Mouse (Mus musculus) liver, embryonic 11.5 days (tissue): ENCODE measurements at regions not wholly inside any gene's neighbourhood (a gene's known extent, or its start where the extent isn't known, plus 50 kb on each side); places are given as distances from the start of the nearest gene placed in this dataset.

Experiments used
- ATAC-seq: fragments of 200-750 bp; cut with Nextera tagmentation; replicated peaks from 2 replicates; pipeline ENCODE4 v1.8.0; 2017; ENCODE audit warnings: moderate number of reproducible peaks, mild to moderate bottlenecking, moderate TSS enrichment, moderate library complexity; ENCODE audit not compliant: low FRiP score
- DNase-seq: peaks from one replicate; pipeline ENCODE4 v3.0.0-alpha.2; 2017; ENCODE audit warnings: low spot score
- H3K27ac ChIP-seq: fragments of 300-500 bp; sonication (generic); 2 replicates; pipeline ENCODE4 v1.5.1; 2014; ENCODE audit warnings: mild to moderate bottlenecking, low read depth, low read length, control low read depth
- H3K27me3 ChIP-seq: fragments of 300-500 bp; sonication (generic); replicated peaks from 2 replicates; pipeline ENCODE4 v1.6.1; 2014; ENCODE audit warnings: low read length, mixed read lengths; ENCODE audit not compliant: control insufficient read depth, insufficient read depth
- H3K36me3 ChIP-seq: fragments of 300-500 bp; sonication (generic); 2 replicates; pipeline ENCODE4 v1.6.1; 2014; ENCODE audit warnings: mild to moderate bottlenecking, low read length, moderate library complexity, mixed read lengths; ENCODE audit not compliant: control insufficient read depth, insufficient read depth
- H3K4me1 ChIP-seq: fragments of 300-500 bp; sonication (generic); replicated peaks from 2 replicates; pipeline ENCODE4 v1.6.1; 2014; ENCODE audit warnings: low read length, mixed read lengths; ENCODE audit not compliant: control insufficient read depth, insufficient read depth
- H3K4me2 ChIP-seq: fragments of 300-500 bp; sonication (generic); 2 replicates; pipeline ENCODE4 v1.6.1; 2014; ENCODE audit warnings: mild to moderate bottlenecking, control low read depth, moderate library complexity
- H3K4me3 ChIP-seq: fragments of 300-500 bp; sonication (generic); 2 replicates; pipeline ENCODE4 v1.5.1; 2014; ENCODE audit warnings: low read depth, low read length, control low read depth
- H3K9ac ChIP-seq: fragments of 300-500 bp; sonication (generic); 2 replicates; pipeline ENCODE4 v1.6.1; 2014; ENCODE audit warnings: low read depth, low read length, control low read depth
- H3K9me3 ChIP-seq: fragments of 300-500 bp; sonication (generic); 2 replicates; pipeline ENCODE4 v1.6.1; 2016; ENCODE audit warnings: low read length, inconsistent platforms, mixed read lengths; ENCODE audit not compliant: control insufficient read depth
- WGBS: fragments of 180-500 bp; shearing (Covaris S2); extraction: QIAGEN DNeasy Blood & Tissue Kit; methylation state at CpG from one replicate; pipeline ENCODE4 v1.1.7; 2014; 5-methylcytosine and 5-hydroxymethylcytosine counted together

DNA sequence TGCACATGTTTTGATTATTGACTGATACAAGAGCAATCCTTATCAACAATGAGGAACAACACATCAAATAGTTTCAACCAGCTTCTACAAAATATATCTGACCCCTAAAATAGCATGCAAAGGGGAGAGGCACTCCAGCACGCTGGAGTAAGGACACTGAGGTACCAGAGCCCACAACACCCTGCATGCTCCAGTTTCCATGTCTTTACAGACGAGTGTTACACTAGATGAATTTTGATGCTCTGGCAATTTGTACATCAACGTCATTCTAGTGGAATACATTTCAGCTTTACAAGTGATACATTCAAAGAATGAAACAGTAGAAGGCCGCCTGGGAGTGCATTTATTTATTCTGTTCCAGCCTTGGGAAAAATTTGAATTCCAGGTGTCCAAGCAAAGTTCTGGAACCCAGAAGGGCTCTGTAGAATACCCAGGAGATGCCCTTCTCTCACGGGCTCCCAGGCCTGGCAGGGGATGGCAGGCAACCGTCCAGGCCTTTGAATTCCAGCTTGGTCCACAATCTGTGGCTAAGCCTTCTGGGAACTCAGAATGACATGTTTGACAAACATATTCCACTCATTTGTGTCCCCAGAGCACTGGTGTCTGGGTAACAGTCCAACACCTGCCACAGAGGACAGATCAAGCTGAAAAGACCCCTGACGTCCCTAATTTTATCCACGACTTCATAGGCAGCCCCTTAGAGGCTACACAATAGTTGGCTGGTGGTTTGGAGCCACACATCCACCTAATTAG is 595.6 kb upstream of the Klf4 start:
- Histone ChIP-seq H3K9me3 (no peaks in the 10 kb centered on the region), H3K9ac (no peak overlapping the region), H3K4me2 (no peak overlapping the region), H3K27ac (no peak overlapping the region), H3K36me3 (no peaks in the 10 kb centered on the region), H3K27me3 (no peaks in the 10 kb centered on the region), H3K4me3 (no peak overlapping the region), H3K4me1 (no peaks in the 10 kb centered on the region)
- 78% methylated on average over 8 of the region's 8 CpGs for WGBS
- DNase-seq (no peak), ATAC-seq (no peak)

DNA sequence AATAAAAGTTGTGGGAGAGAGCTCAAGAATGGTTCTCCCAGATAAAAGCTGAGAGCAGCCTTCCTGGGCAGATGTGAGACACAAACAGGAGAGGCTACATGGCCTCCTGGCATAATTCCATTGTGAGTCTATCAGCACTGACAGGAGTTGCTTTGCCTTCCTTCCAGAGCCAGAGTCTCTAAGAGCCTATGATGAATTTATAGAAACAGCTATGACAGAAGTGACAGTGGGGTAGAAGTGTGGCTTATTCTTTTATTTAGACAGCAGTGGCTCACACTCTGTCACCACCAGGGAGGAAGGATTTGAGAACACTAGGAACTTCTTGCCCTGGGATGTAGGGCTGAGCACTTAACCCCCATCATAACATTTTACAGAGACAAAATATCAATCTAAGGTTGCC is 592.2 kb upstream of the Klf4 start:
- H3K27ac ChIP-seq = no peak overlapping the region
- ATAC-seq (no peak), DNase-seq (no peak)
- H3K36me3 ChIP-seq = no peaks in the 10 kb centered on the region
- no peaks in the 10 kb centered on the region for H3K27me3 ChIP-seq
- no peak overlapping the region for H3K4me2 ChIP-seq
- no peaks in the 10 kb centered on the region for H3K4me1 ChIP-seq
- no peak overlapping the region for H3K4me3 ChIP-seq
- no peak overlapping the region for H3K9ac ChIP-seq
- no peaks in the 10 kb centered on the region for H3K9me3 ChIP-seq

DNA sequence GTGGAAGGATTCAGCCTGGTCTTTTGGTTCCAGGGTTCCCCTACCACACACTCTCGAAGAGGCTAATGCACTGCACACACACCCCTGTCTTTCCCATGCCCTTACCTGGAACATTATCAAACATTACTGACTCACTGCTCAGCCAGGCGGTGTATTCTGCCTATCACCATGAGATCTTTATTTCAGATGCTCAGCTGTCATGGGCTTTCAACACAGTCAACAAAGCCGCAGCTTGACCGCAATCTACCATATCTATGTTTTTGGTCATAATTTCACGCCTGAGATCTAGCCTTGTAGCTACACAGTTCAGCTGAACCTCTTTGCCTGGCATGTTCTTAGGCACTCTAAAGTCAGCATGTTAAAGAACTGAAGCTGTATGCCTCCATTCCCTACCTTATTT is 589.9 kb upstream of the Klf4 start:
- Histone ChIP-seq H3K27ac (no peak overlapping the region), H3K27me3 (no peaks in the 10 kb centered on the region), H3K9me3 (no peaks in the 10 kb centered on the region), H3K36me3 (no peaks in the 10 kb centered on the region), H3K4me2 (no peak overlapping the region), H3K4me3 (no peak overlapping the region), H3K4me1 (no peaks in the 10 kb centered on the region), H3K9ac (no peak overlapping the region)
- 88% methylated on average over 5 of the region's 5 CpGs for WGBS
- DNase-seq (no peak), ATAC-seq (no peak)

DNA sequence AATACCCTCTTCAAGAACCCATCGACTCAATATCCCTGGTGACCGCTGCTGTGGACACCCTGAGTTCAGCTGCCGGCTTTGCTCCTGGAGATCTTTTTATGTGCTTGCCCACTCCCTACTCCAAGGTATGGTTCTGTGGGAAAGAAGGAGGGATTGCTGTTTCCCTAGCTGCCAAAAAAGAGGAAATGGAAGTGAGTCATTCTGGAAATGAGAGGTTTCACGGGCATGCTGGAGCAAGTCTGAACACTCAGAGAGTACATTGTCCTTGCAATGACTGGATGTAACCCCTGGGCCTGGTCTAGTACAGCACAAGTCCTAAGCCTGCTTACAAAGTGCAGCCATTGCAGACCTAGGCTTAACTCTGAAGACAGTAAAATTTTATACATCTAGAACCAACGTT is 589.4 kb upstream of the Klf4 start:
- no peak overlapping the region for H3K4me2 ChIP-seq
- no peaks in the 10 kb centered on the region for H3K4me1 ChIP-seq
- no peaks in the 10 kb centered on the region for H3K27me3 ChIP-seq
- 79% methylated on average over 5 of the region's 5 CpGs for WGBS
- DNase-seq (no peak), ATAC-seq (no peak)
- H3K4me3 ChIP-seq = no peak overlapping the region
- no peak overlapping the region for H3K27ac ChIP-seq
- H3K9ac ChIP-seq = no peak overlapping the region
- no peaks in the 10 kb centered on the region for H3K9me3 ChIP-seq
- H3K36me3 ChIP-seq = no peaks in the 10 kb centered on the region

DNA sequence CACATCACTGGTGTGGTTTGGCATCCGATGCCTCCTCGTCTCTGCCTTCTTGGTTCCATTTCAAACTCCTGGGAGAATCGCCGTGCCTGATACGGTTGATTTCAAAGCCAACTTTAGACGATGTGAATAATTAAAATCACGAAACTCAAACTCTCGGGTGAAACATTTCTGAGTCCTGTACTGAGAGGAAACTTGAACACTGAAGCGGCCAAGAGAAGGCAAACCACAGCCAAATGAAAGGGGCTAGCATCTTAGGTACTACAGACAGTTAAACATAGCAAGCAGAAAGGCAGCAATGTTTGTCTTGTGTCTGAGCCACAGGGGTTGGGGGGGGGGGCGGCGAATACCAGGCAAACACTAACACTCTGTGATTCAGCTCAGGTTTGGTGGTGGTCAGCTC is 588.1 kb upstream of the Klf4 start:
- H3K4me1 ChIP-seq = no peaks in the 10 kb centered on the region
- no peak overlapping the region for H3K27ac ChIP-seq
- H3K9ac ChIP-seq = no peak overlapping the region
- H3K27me3 ChIP-seq = no peaks in the 10 kb centered on the region
- ATAC-seq (no peak), DNase-seq (no peak)
- no peak overlapping the region for H3K4me2 ChIP-seq
- WGBS = 80% methylated on average over 11 of the region's 11 CpGs
- H3K9me3 ChIP-seq = no peaks in the 10 kb centered on the region
- no peaks in the 10 kb centered on the region for H3K36me3 ChIP-seq
- no peak overlapping the region for H3K4me3 ChIP-seq

DNA sequence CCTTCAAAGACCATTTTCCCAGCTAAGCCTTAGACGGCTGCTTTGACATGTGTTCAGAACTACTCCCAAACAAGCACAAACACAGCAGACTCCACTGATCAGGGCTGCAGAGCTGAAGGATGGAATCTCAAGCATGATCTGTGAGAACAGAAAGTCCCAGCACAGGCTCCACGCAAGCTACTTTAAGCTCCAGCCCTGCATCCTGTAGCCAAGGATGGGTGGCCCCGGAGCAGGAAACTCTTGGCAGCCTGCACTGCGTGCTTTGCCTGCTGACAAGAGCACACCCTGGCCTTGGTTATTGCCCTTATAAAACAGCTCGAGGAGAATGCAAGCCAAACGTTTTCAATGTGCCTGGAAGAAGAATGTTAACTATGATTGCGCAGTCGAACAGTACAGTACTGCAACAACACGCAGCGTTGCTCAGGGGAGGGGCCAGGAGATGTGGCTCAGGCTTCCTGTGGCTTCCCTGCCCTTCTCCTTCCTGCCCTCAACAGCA is 581.5 kb upstream of the Klf4 start:
- H3K4me2 ChIP-seq = peak overlapping the region; percentile 41; the same call in 1 of the 2 replicates
- H3K4me1 ChIP-seq = no peaks in the 10 kb centered on the region
- H3K27me3 ChIP-seq = no peaks in the 10 kb centered on the region
- H3K27ac ChIP-seq = 0 out of 2 replicates have a peak overlapping the region, but pooled peaks have one; percentile 23
- 20% methylated on average over 10 of the region's 10 CpGs for WGBS
- 0 out of 2 replicates have a peak, but pooled peaks have one; percentile 43 for ATAC-seq
- H3K4me3 ChIP-seq = no peak overlapping the region
- H3K36me3 ChIP-seq = no peaks in the 10 kb centered on the region
- H3K9me3 ChIP-seq = no peaks in the 10 kb centered on the region
- H3K9ac ChIP-seq = no peak overlapping the region
- peak; percentile 33 for DNase-seq

GRCm38 (mm10) chr4:56112931-56113700 is 580.9 kb upstream of the Klf4 start:
- H3K27me3 ChIP-seq = no peaks in the 10 kb centered on the region
- H3K4me3 ChIP-seq = no peak overlapping the region
- no peak overlapping the region for H3K4me2 ChIP-seq
- no peak overlapping the region for H3K9ac ChIP-seq
- no peak for DNase-seq
- no peaks in the 10 kb centered on the region for H3K4me1 ChIP-seq
- no peaks in the 10 kb centered on the region for H3K9me3 ChIP-seq
- 55% methylated on average over 9 of the region's 9 CpGs for WGBS
- H3K27ac ChIP-seq = no peak overlapping the region
- no peaks in the 10 kb centered on the region for H3K36me3 ChIP-seq
- no peak for ATAC-seq

DNA sequence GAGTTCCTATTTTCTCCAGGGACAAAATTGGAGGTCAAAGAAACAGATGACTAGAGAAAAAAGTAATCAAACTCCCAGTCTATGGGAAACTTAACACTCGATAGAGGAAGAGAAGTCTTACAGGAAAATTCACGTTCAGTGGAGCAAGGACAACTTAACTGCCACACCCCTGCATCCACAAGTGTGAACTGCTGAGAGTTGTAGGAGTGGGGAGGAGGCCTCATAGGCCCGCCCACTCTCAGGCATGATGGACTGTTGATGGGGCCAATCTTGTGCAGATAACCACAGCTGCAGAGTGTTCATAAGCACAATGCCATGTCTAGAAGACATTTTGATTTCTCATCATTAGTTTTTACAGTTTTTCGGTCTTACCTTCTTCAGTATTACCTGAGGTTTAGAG is 574.7 kb upstream of the Klf4 start:
- DNase-seq (no peak), ATAC-seq (no peak)
- Histone ChIP-seq H3K36me3 (no peaks in the 10 kb centered on the region), H3K4me1 (no peaks in the 10 kb centered on the region), H3K9me3 (no peaks in the 10 kb centered on the region), H3K27me3 (no peaks in the 10 kb centered on the region), H3K4me3 (no peak overlapping the region), H3K27ac (no peak overlapping the region), H3K4me2 (no peak overlapping the region), H3K9ac (no peak overlapping the region)
- WGBS = 71% methylated on average over 4 of the region's 4 CpGs

DNA sequence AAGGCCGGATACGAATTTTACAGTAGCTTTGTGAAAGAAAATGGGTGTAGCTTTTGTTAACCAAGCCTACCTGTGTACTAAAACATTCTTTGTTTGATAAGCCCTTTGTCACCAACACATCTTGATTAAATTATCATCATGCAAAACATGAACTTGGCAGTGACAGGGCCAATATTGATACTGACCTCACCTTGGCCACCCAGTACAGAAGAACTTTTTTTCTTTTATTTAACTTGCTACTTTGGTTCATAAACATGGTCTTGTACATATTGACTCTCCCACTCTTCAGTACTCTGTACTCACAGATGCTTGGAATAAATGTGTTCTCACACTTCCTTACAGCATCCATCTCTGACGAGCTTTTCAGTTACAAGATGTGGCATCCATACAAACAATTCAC is 570.0 kb upstream of the Klf4 start:
- DNase-seq (no peak), ATAC-seq (no peak)
- H3K9ac ChIP-seq = no peak overlapping the region
- H3K4me3 ChIP-seq = no peak overlapping the region
- 78% methylated on average over 3 of the region's 3 CpGs for WGBS
- no peak overlapping the region for H3K27ac ChIP-seq
- no peaks in the 10 kb centered on the region for H3K36me3 ChIP-seq
- H3K9me3 ChIP-seq = no peaks in the 10 kb centered on the region
- H3K4me2 ChIP-seq = no peak overlapping the region
- no peaks in the 10 kb centered on the region for H3K4me1 ChIP-seq
- H3K27me3 ChIP-seq = no peaks in the 10 kb centered on the region
